Mouse (Mus musculus): ENCODE data around the gene 2010111I01Rik.

- TF ChIP-seq POLR2A (IDR thresholded peaks at IDR 0.05; ENCODE audit: insufficient read length, low read depth) (no peak), TCF12 (IDR thresholded peaks at IDR 0.05; ENCODE audit: insufficient read depth, poor library complexity, severe bottlenecking) (no peak), E2F4 (IDR thresholded peaks at IDR 0.05; ENCODE audit: insufficient read depth) (no peak), TCF3 (IDR thresholded peaks at IDR 0.05; ENCODE audit: insufficient read length, low read depth) (no peak), MYOD1 (IDR thresholded peaks at IDR 0.05; ENCODE audit: control insufficient read depth in 1 of 3, insufficient read length in 2 of 3, low read depth in 2 of 3) (no peak), USF1 (IDR thresholded peaks at IDR 0.05; ENCODE audit: low read depth) (no peak), POLR2AphosphoS2 (IDR thresholded peaks at IDR 0.05; ENCODE audit: insufficient read length, low read depth) (no peak), MYOG (IDR thresholded peaks at IDR 0.05; ENCODE audit: control insufficient read depth in 1 of 3, insufficient read depth in 1 of 3, insufficient read length in 2 of 3, low read depth in 2 of 3) (no peak), MAX (IDR thresholded peaks at IDR 0.05; ENCODE audit: low read depth) (no peak), SRF (IDR thresholded peaks at IDR 0.05; ENCODE audit: control insufficient read depth, insufficient read length, low read depth) (no peak)
Measured at GRCm38 (mm10) chr13:62927470-62927869, 37.2 kb upstream of the 2010111I01Rik start.
